Mouse (Mus musculus) liver, embryonic 14.5 days (tissue): Measurements from ENCODE around the gene Acbd4.

ENCODE experiments used
- CTCF ChIP-seq: IDR thresholded peaks from 2 replicates; pipeline ENCODE4 v1.5.1; 2016; ENCODE audit warnings: antibody characterized with exemption, low read depth, control low read depth
- EP300 ChIP-seq: IDR thresholded peaks from 2 replicates; pipeline ENCODE4 v1.6.1; 2016; ENCODE audit warnings: antibody characterized with exemption, low read depth

DNA sequence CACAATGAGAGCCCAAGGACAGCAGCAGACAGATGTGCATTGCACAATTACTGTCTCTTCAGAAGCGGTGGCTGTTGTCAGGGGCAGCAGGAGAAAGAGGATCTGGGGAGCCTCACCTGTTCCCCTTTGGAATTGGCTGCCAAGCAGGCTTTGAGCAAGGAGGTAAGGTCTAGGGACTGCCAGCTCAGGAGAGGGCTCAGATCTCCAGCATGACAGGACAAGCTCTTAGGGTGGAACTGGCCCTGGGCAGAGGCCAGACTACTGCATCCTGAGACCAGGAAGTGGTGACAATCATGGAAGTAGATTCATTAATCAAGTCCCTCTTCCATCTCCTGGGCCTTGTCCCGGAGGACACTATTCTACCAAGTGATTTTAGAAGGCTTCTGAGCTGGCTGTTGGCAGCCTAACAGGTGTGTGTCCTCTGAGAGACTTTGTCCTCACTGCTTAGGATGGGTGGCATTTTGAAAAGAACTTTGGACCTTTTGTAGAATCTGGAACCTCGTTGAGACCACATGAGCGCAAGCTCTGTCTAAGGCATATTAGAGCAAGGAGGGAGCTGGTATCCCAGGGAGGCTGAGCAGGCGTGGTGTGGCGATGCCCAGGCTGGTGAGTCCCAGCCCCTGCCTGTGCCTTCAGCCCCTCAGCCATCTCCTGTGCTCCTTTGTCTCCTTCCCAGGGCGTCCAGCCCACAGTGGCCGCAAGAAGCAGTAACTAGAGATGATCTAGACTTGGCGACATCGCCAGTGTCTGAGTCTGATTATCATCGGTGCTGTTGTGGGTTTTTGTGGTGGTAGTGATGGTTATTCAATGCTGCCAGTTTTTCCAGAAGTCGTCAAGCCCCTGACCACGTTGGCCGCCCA is 35.1 kb upstream of the Acbd4 start:
- TF ChIP-seq EP300 = no peak
- TF ChIP-seq CTCF = no peak
